ENCODE assay signal across 9 mouse cellular contexts in genomic region chr16:20590680-20591038, GRCm38 (mm10). TPM values are rescaled to one million over a fixed set of nuclear protein-coding genes. Genes with fewer than 3 reads are reported as not detected.
DNase-seq lines count a peak whose midpoint lies in the region; ATAC-seq and TF ChIP-seq lines count a peak whose summit lies in the region.
"Had no signal": no experiment of that assay in that cellular context is flagged by ENCODE, and none has a peak within 500 bp of the region (broad histone marks: within the 10 kb centered on the region; RNA-seq: fewer than 3 reads in every experiment).

No protein-coding gene starts in this region.

- H3K27me3 ChIP-seq in forebrain, embryonic 16.5 days (replicated peaks; ENCODE audit: control insufficient read depth, insufficient read depth, low read length), result peaks cover 30% of the 10 kb centered on the region
- peaks cover 81% of the 10 kb centered on the region for H3K27me3 ChIP-seq in limb, embryonic 13.5 days

- H3K4me3 ChIP-seq in left cerebral cortex, adult 2 months, result peak overlapping the region; percentile 64
- peak overlapping the region; percentile 62 for H3K4me3 ChIP-seq in forebrain, embryonic 16.5 days (replicated peaks; ENCODE audit: low read length)
- H3K4me3 ChIP-seq in limb, embryonic 13.5 days, result peak overlapping the region; percentile 49
- peak overlapping the region; percentile 62 for H3K4me3 ChIP-seq in olfactory bulb, adult 2 months (ENCODE audit: insufficient read depth, low read depth, low read length)

- no peak for DNase-seq in left cerebral cortex, adult 2 months (ENCODE audit: extremely low spot score in 1 of 2, low spot score in 2 of 2)
- no peak for DNase-seq in left cerebral cortex, postnatal 4 days
- DNase-seq in right cerebral cortex, postnatal 36 days (ENCODE audit: low spot score in 2 of 2), result no peak
- no peak for DNase-seq in layer of hippocampus, adult 9-10 months (ENCODE audit: low spot score)
- DNase-seq in thymus, postnatal 4 days, result no peak

- TF ChIP-seq CTCF in left cerebral cortex, adult 2 months (IDR thresholded peaks at IDR 0.05), result no peak
- no peak for TF ChIP-seq CTCF in olfactory bulb, adult 2 months (IDR thresholded peaks at IDR 0.05; ENCODE audit: insufficient read depth, low read depth, low read length)

- no peak for TF ChIP-seq POLR2A in olfactory bulb, adult 2 months (IDR thresholded peaks at IDR 0.05; ENCODE audit: insufficient read depth, low read depth, low read length)

- 0 out of 2 replicates have a peak, but pooled peaks have one; percentile 3 for ATAC-seq in forebrain, embryonic 16.5 days
- ATAC-seq in limb, embryonic 13.5 days (ENCODE audit: low FRiP score, low read depth), result no peak

- WGBS in forebrain, embryonic 16.5 days, result under 1% methylated on average over 17 of the region's 17 CpGs
- 2% methylated on average over 16 of the region's 17 CpGs for WGBS in limb, embryonic 13.5 days
- 5% methylated on average over 17 of the region's 17 CpGs for WGBS in olfactory bulb, adult 2 months

- intact Hi-C loops in left cerebral cortex, adult 2 months (cut with DNase I), result no loop called here
- intact Hi-C loops in left cerebral cortex, postnatal 4 days (cut with DNase I), result no loop called here

- peak overlapping the region; percentile 71 for H3K4me2 ChIP-seq in forebrain, embryonic 16.5 days (ENCODE audit: low read length)
- H3K4me2 ChIP-seq in limb, embryonic 13.5 days (replicated peaks), result peak overlapping the region; percentile 81

- H3K36me3 ChIP-seq in forebrain, embryonic 16.5 days (ENCODE audit: control insufficient read depth, insufficient read depth), result no peaks in the 10 kb centered on the region
- no peaks in the 10 kb centered on the region for H3K36me3 ChIP-seq in limb, embryonic 13.5 days

- no peaks in the 10 kb centered on the region for H3K9me3 ChIP-seq in forebrain, embryonic 16.5 days (ENCODE audit: control insufficient read depth, low read length)
- H3K9me3 ChIP-seq in limb, embryonic 13.5 days, result no peaks in the 10 kb centered on the region

- H3K27ac ChIP-seq in left cerebral cortex, adult 2 months, result peak overlapping the region; percentile 88; the same call in 1 of the 2 replicates
- no peak overlapping the region for H3K27ac ChIP-seq in forebrain, embryonic 16.5 days (ENCODE audit: low read length)
- no peak overlapping the region for H3K27ac ChIP-seq in limb, embryonic 13.5 days
- H3K27ac ChIP-seq in olfactory bulb, adult 2 months (ENCODE audit: insufficient read depth, low read depth, low read length), result no peak overlapping the region

- peaks cover 24% of the 10 kb centered on the region for H3K4me1 ChIP-seq in forebrain, embryonic 16.5 days (replicated peaks; ENCODE audit: control insufficient read depth, insufficient read depth, low read length)
- peaks cover 21% of the 10 kb centered on the region for H3K4me1 ChIP-seq in limb, embryonic 13.5 days
- H3K4me1 ChIP-seq in olfactory bulb, adult 2 months (ENCODE audit: control insufficient read depth, insufficient read depth, low read length), result peaks cover 17% of the 10 kb centered on the region; the same call in 1 of the 2 replicates

- peak overlapping the region; percentile 64; the same call in 1 of the 2 replicates for H3K9ac ChIP-seq in forebrain, embryonic 16.5 days (replicated peaks; ENCODE audit: low read depth, low read length)
- peak overlapping the region; percentile 62; the same call in 1 of the 2 replicates for H3K9ac ChIP-seq in limb, embryonic 13.5 days

RNA-seq across cellular contexts. Expression of gene Vwa5b2, which starts 1.4 kb away (rescaled TPM):
- 10 to 100 TPM; 63.4 to 68.3 TPM for total RNA-seq in left cerebral cortex, adult 2 months (2021)
- total RNA-seq in left cerebral cortex, postnatal 4 days (2021), result 10 to 100 TPM; 47.6 to 59.3 TPM
- 5.4 and 7.3 TPM in 2 replicates for polyA plus RNA-seq in forebrain, embryonic 16.5 days (2015; fragmentation: Nextera tagmentation; extraction: Ambion mirVana)
- polyA plus RNA-seq in limb, embryonic 13.5 days (2015; fragmentation: Nextera tagmentation; extraction: Ambion mirVana), result 0.73 and 1.5 TPM in 2 replicates
- polyA plus RNA-seq in olfactory bulb, adult 2 months (2012; ENCODE audit: insufficient read depth, insufficient read length, low replicate concordance, missing spikeins), result not detected in 2 replicates

RNA-seq across cellular contexts. Expression of gene Eef1akmt4, which starts 20.7 kb away (rescaled TPM):
- total RNA-seq in left cerebral cortex, adult 2 months (2021), result 1 to 10 TPM; 1.8 to 2.4 TPM
- 1 to 10 TPM; 3.4 to 3.9 TPM for total RNA-seq in left cerebral cortex, postnatal 4 days (2021)
- polyA plus RNA-seq in forebrain, embryonic 16.5 days (2015; fragmentation: Nextera tagmentation; extraction: Ambion mirVana), result 15.4 and 16.4 TPM in 2 replicates
- polyA plus RNA-seq in limb, embryonic 13.5 days (2015; fragmentation: Nextera tagmentation; extraction: Ambion mirVana), result 37.2 and 37.7 TPM in 2 replicates
- not detected in 2 replicates for polyA plus RNA-seq in olfactory bulb, adult 2 months (2012; ENCODE audit: insufficient read depth, insufficient read length, low replicate concordance, missing spikeins)

RNA-seq across cellular contexts. Expression of gene Gm49333, which starts 20.8 kb away (rescaled TPM):
- under 1 TPM in 1 of 2 experiments, not detected in 1; 0.33 TPM for total RNA-seq in left cerebral cortex, adult 2 months (2021)
- total RNA-seq in left cerebral cortex, postnatal 4 days (2021), result not detected
- not detected in 2 replicates for polyA plus RNA-seq in forebrain, embryonic 16.5 days (2015; fragmentation: Nextera tagmentation; extraction: Ambion mirVana)
- polyA plus RNA-seq in limb, embryonic 13.5 days (2015; fragmentation: Nextera tagmentation; extraction: Ambion mirVana), result not detected in 2 replicates
- polyA plus RNA-seq in olfactory bulb, adult 2 months (2012; ENCODE audit: insufficient read depth, insufficient read length, low replicate concordance, missing spikeins), result not detected in 2 replicates
- total RNA-seq: left cerebral cortex, postnatal 36 days had no signal

RNA-seq across cellular contexts. Expression of gene Alg3, which starts 20.9 kb away (rescaled TPM):
- total RNA-seq in left cerebral cortex, adult 2 months (2021), result 10 to 100 TPM; 11.8 to 12.2 TPM
- 10 to 100 TPM; 10.9 to 13.9 TPM for total RNA-seq in left cerebral cortex, postnatal 4 days (2021)
- polyA plus RNA-seq in forebrain, embryonic 16.5 days (2015; fragmentation: Nextera tagmentation; extraction: Ambion mirVana), result 30.9 and 34.0 TPM in 2 replicates
- polyA plus RNA-seq in limb, embryonic 13.5 days (2015; fragmentation: Nextera tagmentation; extraction: Ambion mirVana), result 39.5 and 41.1 TPM in 2 replicates
- not detected in 2 replicates for polyA plus RNA-seq in olfactory bulb, adult 2 months (2012; ENCODE audit: insufficient read depth, insufficient read length, low replicate concordance, missing spikeins)

RNA-seq across cellular contexts. Expression of gene Camk2n2, which starts 30.4 kb away (rescaled TPM):
- total RNA-seq in left cerebral cortex, adult 2 months (2021), result 100 to 1,000 TPM; 178 to 192 TPM
- 100 to 1,000 TPM; 197 to 204 TPM for total RNA-seq in left cerebral cortex, postnatal 4 days (2021)
- 18.8 and 22.5 TPM in 2 replicates for polyA plus RNA-seq in forebrain, embryonic 16.5 days (2015; fragmentation: Nextera tagmentation; extraction: Ambion mirVana)
- 0.92 and 1.2 TPM in 2 replicates for polyA plus RNA-seq in limb, embryonic 13.5 days (2015; fragmentation: Nextera tagmentation; extraction: Ambion mirVana)
- not detected in 2 replicates for polyA plus RNA-seq in olfactory bulb, adult 2 months (2012; ENCODE audit: insufficient read depth, insufficient read length, low replicate concordance, missing spikeins)

Comparison
In these comparisons a context has a peak if more than half of its experiments do, and no peak if none do; other contexts are left out.
1. RNA of gene Eef1akmt4, which starts 20.7 kb away (polyA plus RNA-seq): 37.2 to 37.7 TPM in limb, embryonic 13.5 days and 15.4 to 16.4 TPM in forebrain, embryonic 16.5 days; not detected in olfactory bulb, adult 2 months; every median in the first group is over 10 times any median in the second.
2. Peak in every context shown above with its lines, with median percentiles within 50 percentile points of each other: H3K4me3 ChIP-seq.